In genomic region chr11:21677034-21677433, GRCm38 (mm10) we compare ENCODE assay signal across 20 mouse cellular contexts.
A peak's percentile ranks its signal among the peaks of the same experiment; 100 is the strongest.
DNase-seq lines count a peak whose midpoint lies in the region; ATAC-seq and TF ChIP-seq lines count a peak whose summit lies in the region.
"Had no signal": no experiment of that assay in that cellular context is flagged by ENCODE, and none has a peak within 500 bp of the region (broad histone marks: within the 10 kb centered on the region; RNA-seq: fewer than 3 reads in every experiment).

No protein-coding gene starts in this region.

- WGBS in lung, postnatal 0 days = 73% methylated on average over 2 of the region's 2 CpGs

- H3K9ac ChIP-seq in lung, postnatal 0 days (replicated peaks; ENCODE audit: low read depth) = no peak overlapping the region
- H3K9ac ChIP-seq in MEL (ENCODE audit: control insufficient read depth, low read depth, low read length, poor library complexity, severe bottlenecking) = no peak overlapping the region
- H3K9ac ChIP-seq: forebrain, embryonic 13.5 days; hindbrain, embryonic 12.5 days; hindbrain, embryonic 15.5 days had no signal

- H3K4me3 ChIP-seq in left cerebral cortex, adult 2 months = no peak overlapping the region
- H3K4me3 ChIP-seq in lung, postnatal 0 days (ENCODE audit: low read depth, low read length) = no peak overlapping the region
- no peak overlapping the region for H3K4me3 ChIP-seq in MEL (ENCODE audit: control insufficient read depth in 1 of 2, insufficient read depth in 1 of 2, low read depth in 2 of 2, low read length in 2 of 2)
- H3K4me3 ChIP-seq: forebrain, embryonic 10.5 days; forebrain, embryonic 13.5 days; gastrocnemius, adult 2 months; hindbrain, embryonic 12.5 days; hindbrain, embryonic 15.5 days had no signal

- no peak for TF ChIP-seq EP300 in lung, postnatal 0 days (IDR thresholded peaks at IDR 0.05)
- TF ChIP-seq EP300 in MEL (IDR thresholded peaks at IDR 0.05; ENCODE audit: low read depth in 1 of 2, low read length in 2 of 2) = no peak

- TF ChIP-seq POLR2A in MEL (IDR thresholded peaks at IDR 0.05; ENCODE audit: control insufficient read depth in 1 of 2, insufficient read depth in 1 of 2, low read depth in 1 of 2, low read length in 2 of 2, poor library complexity in 1 of 2) = no peak

- H3K36me3 ChIP-seq in lung, postnatal 0 days (ENCODE audit: insufficient read depth, low read length) = no peaks in the 10 kb centered on the region
- no peaks in the 10 kb centered on the region for H3K36me3 ChIP-seq in MEL (ENCODE audit: control insufficient read depth in 1 of 2, insufficient read depth in 2 of 2, low read length in 2 of 2)
- H3K36me3 ChIP-seq: forebrain, embryonic 10.5 days; hindbrain, embryonic 12.5 days; hindbrain, embryonic 15.5 days had no signal

- H3K27ac ChIP-seq in left cerebral cortex, adult 2 months = no peak overlapping the region
- H3K27ac ChIP-seq in lung, postnatal 0 days (ENCODE audit: low read length) = no peak overlapping the region
- H3K27ac ChIP-seq in MEL (ENCODE audit: control insufficient read depth, low read depth, low read length) = no peak overlapping the region
- H3K27ac ChIP-seq: forebrain, embryonic 10.5 days; forebrain, embryonic 13.5 days; gastrocnemius, adult 2 months; hindbrain, embryonic 12.5 days; hindbrain, embryonic 15.5 days had no signal

- H3K4me2 ChIP-seq in lung, postnatal 0 days (replicated peaks; ENCODE audit: low read depth, low read length) = no peak overlapping the region
- H3K4me2 ChIP-seq: forebrain, embryonic 13.5 days; heart, embryonic 11.5 days; hindbrain, embryonic 12.5 days; hindbrain, embryonic 15.5 days had no signal

- intact Hi-C loops in left cerebral cortex, adult 2 months (cut with DNase I) = no loop called here
- intact Hi-C loops in left cerebral cortex, postnatal 4 days (cut with DNase I) = no loop called here

- H3K4me1 ChIP-seq in lung, postnatal 0 days (ENCODE audit: insufficient read depth, low read depth, low read length) = no peaks in the 10 kb centered on the region
- H3K4me1 ChIP-seq in MEL (ENCODE audit: control insufficient read depth in 1 of 2, insufficient read depth in 2 of 2, low read length in 2 of 2) = no peaks in the 10 kb centered on the region
- H3K4me1 ChIP-seq: forebrain, embryonic 10.5 days; forebrain, embryonic 13.5 days; hindbrain, embryonic 12.5 days; hindbrain, embryonic 15.5 days had no signal

- DNase-seq in left cerebral cortex, adult 2 months (ENCODE audit: extremely low spot score in 1 of 2, low spot score in 2 of 2) = no peak
- DNase-seq in left cerebral cortex, postnatal 4 days = no peak
- peak; percentile 5 for DNase-seq in lung, postnatal 0 days (ENCODE audit: low spot score)
- DNase-seq in lung, postnatal 36 days = no peak
- DNase-seq in MEL (ENCODE audit: low read depth, low spot score) = no peak
- DNase-seq in right cerebral cortex, postnatal 4 days = no peak
- DNase-seq: adrenal gland, postnatal 10 days; adrenal gland, postnatal 36 days; cerebellum, adult 18-20 months; cerebellum, adult 9-10 months; gastrocnemius, adult 2 months; gastrocnemius, postnatal 14 days had no signal

- no peak for ATAC-seq in lung, postnatal 0 days
- ATAC-seq: CD4-positive, CD25-positive, alpha-beta regulatory T cell, adult 4 months; forebrain, embryonic 13.5 days; forebrain, embryonic 16.5 days; Patski had no signal

- peak; percentile 6; the same call in 1 of the 2 replicates for TF ChIP-seq CTCF in left cerebral cortex, adult 2 months (IDR thresholded peaks at IDR 0.05)
- peak; percentile 17 for TF ChIP-seq CTCF in lung, postnatal 0 days (IDR thresholded peaks at IDR 0.05)
- TF ChIP-seq CTCF in MEL (IDR thresholded peaks at IDR 0.05 in 2 of 3, conservative IDR thresholded peaks at IDR 0.05 in 1 of 3; ENCODE audit: control insufficient read depth in 1 of 3, insufficient read depth in 1 of 3, low read depth in 2 of 3, low read length in 3 of 3, poor library complexity in 1 of 3, severe bottlenecking in 1 of 3) = no peak

- H3K27me3 ChIP-seq in lung, postnatal 0 days (replicated peaks; ENCODE audit: insufficient read depth, low read length) = no peaks in the 10 kb centered on the region
- H3K27me3 ChIP-seq in MEL (ENCODE audit: control insufficient read depth in 1 of 2, insufficient read depth in 2 of 2, low read length in 2 of 2) = no peaks in the 10 kb centered on the region
- H3K27me3 ChIP-seq: forebrain, embryonic 13.5 days; hindbrain, embryonic 12.5 days; hindbrain, embryonic 15.5 days; Patski had no signal

- no peaks in the 10 kb centered on the region for H3K79me2 ChIP-seq in MEL (ENCODE audit: control insufficient read depth, insufficient read depth, low read length, poor library complexity)

- H3K9me3 ChIP-seq in lung, postnatal 0 days (ENCODE audit: low read length) = no peaks in the 10 kb centered on the region
- no peaks in the 10 kb centered on the region for H3K9me3 ChIP-seq in MEL (replicated peaks; ENCODE audit: insufficient read depth, low read length)
- H3K9me3 ChIP-seq: forebrain, embryonic 10.5 days; forebrain, embryonic 13.5 days; hindbrain, embryonic 12.5 days; hindbrain, embryonic 15.5 days had no signal

- TF ChIP-seq RAD21 in MEL (IDR thresholded peaks at IDR 0.05; ENCODE audit: low read depth, low read length) = peak; percentile 15

TF ChIP-seq in MEL, 35 proteins besides CTCF, POLR2A, EP300 and RAD21:
- no peak for TF ChIP-seq ELF1 (IDR thresholded peaks at IDR 0.05; ENCODE audit: low read depth, low read length)
- no peak for TF ChIP-seq MAZ (IDR thresholded peaks at IDR 0.05; ENCODE audit: low read depth, low read length)
- no peak for TF ChIP-seq CHD1 (IDR thresholded peaks at IDR 0.05; ENCODE audit: low read depth, low read length)
TF ChIP-seq in MEL: peak in this region for 0.

Comparison
In these comparisons a context has a peak if more than half of its experiments do, and no peak if none do; other contexts are left out.
1. CTCF ChIP-seq: peak in left cerebral cortex, adult 2 months (single experiment) and lung, postnatal 0 days (single experiment); none in MEL (0 of 3).